Mouse (Mus musculus) limb, embryonic 14.5 days (tissue): ENCODE measurements at regions not wholly inside any gene's neighbourhood (a gene's known extent, or its start where the extent isn't known, plus 50 kb on each side); places are given as distances from the start of the nearest gene placed in this dataset.

Experiments used
- ATAC-seq: fragments of 200-750 bp; cut with Nextera tagmentation; 2 replicates; pipeline ENCODE4 v1.8.0; 2017; ENCODE audit warnings: low read depth, moderate number of reproducible peaks, moderate TSS enrichment; ENCODE audit not compliant: low FRiP score
- DNase-seq: peaks from one replicate; pipeline ENCODE4 v3.0.0-alpha.2; 2015; ENCODE audit warnings: low spot score
- H3K27ac ChIP-seq: fragments of 300-500 bp; sonication (generic); replicated peaks from 2 replicates; pipeline ENCODE4 v1.5.1; 2014; ENCODE audit warnings: low read depth, mild to moderate bottlenecking, low read length, moderate library complexity, mixed read lengths
- H3K27me3 ChIP-seq: fragments of 300-500 bp; sonication (generic); 2 replicates; pipeline ENCODE4 v1.6.1; 2014; ENCODE audit warnings: low read length, mixed read lengths; ENCODE audit not compliant: control insufficient read depth, insufficient read depth
- H3K36me3 ChIP-seq: fragments of 300-500 bp; sonication (generic); 2 replicates; pipeline ENCODE4 v1.6.1; 2014; ENCODE audit warnings: mild to moderate bottlenecking, low read length, moderate library complexity, mixed read lengths; ENCODE audit not compliant: control insufficient read depth, insufficient read depth
- H3K4me1 ChIP-seq: fragments of 300-500 bp; sonication (generic); 2 replicates; pipeline ENCODE4 v1.6.1; 2014; ENCODE audit warnings: antibody characterized with exemption, low read length, mixed read lengths; ENCODE audit not compliant: control insufficient read depth, insufficient read depth
- H3K4me2 ChIP-seq: fragments of 300-500 bp; sonication (generic); replicated peaks from 2 replicates; pipeline ENCODE4 v1.6.1; 2014; ENCODE audit warnings: low read depth, mild to moderate bottlenecking, low read length, moderate library complexity; ENCODE audit not compliant: severe bottlenecking
- H3K4me3 ChIP-seq: fragments of 300-500 bp; sonication (generic); replicated peaks from 2 replicates; pipeline ENCODE4 v1.5.1; 2014; ENCODE audit warnings: low read length
- H3K9ac ChIP-seq: fragments of 300-500 bp; sonication (generic); 2 replicates; pipeline ENCODE4 v1.6.1; 2014; ENCODE audit warnings: mild to moderate bottlenecking, low read depth, low read length, moderate library complexity; ENCODE audit not compliant: severe bottlenecking
- H3K9me3 ChIP-seq: fragments of 300-500 bp; sonication (generic); 2 replicates; pipeline ENCODE4 v1.6.1; 2016; ENCODE audit warnings: low read length; ENCODE audit not compliant: control insufficient read depth
- POLR2A ChIP-seq: fragments of 200-500 bp; IDR thresholded peaks from 2 replicates; pipeline ENCODE4 v1.8.0; 2012; ENCODE audit warnings: inconsistent platforms, mild to moderate bottlenecking, moderate library complexity, borderline replicate concordance; ENCODE audit not compliant: insufficient read depth, insufficient read length; ENCODE audit errors: extremely low read depth
- WGBS: fragments of 180-500 bp; shearing (Covaris S2); extraction: QIAGEN DNeasy Blood & Tissue Kit; methylation state at CpG from one replicate; pipeline ENCODE4 v1.1.7; 2014; 5-methylcytosine and 5-hydroxymethylcytosine counted together

DNA sequence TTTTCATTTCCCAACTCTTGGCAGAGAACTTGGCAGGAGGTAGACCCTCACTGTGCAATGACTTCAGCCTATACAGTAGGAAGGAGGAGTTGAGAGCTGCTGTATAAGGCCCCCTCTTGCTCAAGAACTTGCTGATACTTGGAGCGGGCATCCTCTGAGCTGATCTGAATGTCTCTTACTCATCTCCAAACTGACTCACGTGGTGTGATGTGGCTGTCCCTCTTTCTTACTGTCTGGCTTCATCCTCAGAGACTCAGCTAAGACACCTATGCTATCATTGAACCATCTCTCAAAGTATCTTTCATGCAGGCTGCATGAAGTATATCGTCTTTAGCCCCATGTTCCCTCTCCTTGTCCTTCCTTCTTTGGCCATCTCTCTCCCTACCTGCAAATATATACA is 307.9 kb upstream of the 3110018I06Rik start:
- H3K4me2 ChIP-seq: no peak overlapping the region
- H3K9me3 ChIP-seq: no peaks in the 10 kb centered on the region
- DNase-seq (no peak), ATAC-seq (no peak)
- H3K4me3 ChIP-seq: no peak overlapping the region
- TF ChIP-seq POLR2A: no peak
- no peak overlapping the region for H3K27ac ChIP-seq
- 91% methylated on average over 3 of the region's 3 CpGs for WGBS
- H3K36me3 ChIP-seq: no peaks in the 10 kb centered on the region
- no peaks in the 10 kb centered on the region for H3K27me3 ChIP-seq
- no peak overlapping the region for H3K9ac ChIP-seq
- H3K4me1 ChIP-seq: no peaks in the 10 kb centered on the region

- Histone ChIP-seq H3K27me3 (no peaks in the 10 kb centered on the region), H3K4me2 (no peak overlapping the region), H3K4me1 (no peaks in the 10 kb centered on the region), H3K27ac (no peak overlapping the region), H3K36me3 (no peaks in the 10 kb centered on the region), H3K9ac (no peak overlapping the region), H3K9me3 (no peaks in the 10 kb centered on the region), H3K4me3 (no peak overlapping the region)
- 49% methylated on average over 9 of the region's 9 CpGs for WGBS
- ATAC-seq (no peak), DNase-seq (no peak)
- no peak for TF ChIP-seq POLR2A
Observed at GRCm38 (mm10) chr12:107181291-107181690, 307.1 kb upstream of the 3110018I06Rik start.

DNA sequence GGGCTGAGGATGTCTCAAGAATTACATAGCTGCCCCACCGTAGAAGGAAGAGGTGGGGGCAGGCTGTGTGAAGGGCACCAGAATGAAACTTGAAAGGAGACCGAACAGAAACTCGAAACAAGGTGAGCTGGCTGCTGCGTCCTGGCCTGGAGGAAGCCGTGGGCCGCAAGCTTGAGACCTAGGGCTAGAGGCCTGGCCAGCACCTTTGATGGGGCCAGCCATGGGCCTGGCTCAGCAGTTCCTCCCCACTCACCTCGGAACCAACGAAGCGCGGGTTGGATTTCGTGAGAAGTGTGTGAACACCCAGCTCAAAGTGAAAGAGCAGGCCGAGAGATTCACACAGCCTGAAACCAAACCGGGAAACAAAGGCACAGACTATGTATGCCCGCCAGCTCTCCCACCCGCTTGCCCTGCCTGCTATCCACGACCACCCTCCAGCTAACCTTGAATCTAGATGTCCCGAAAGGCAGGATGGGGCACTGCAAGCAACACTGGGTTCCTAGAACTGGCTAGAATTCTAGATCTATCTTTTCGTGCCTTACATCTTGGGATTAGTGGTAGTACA is 306.3 kb upstream of the 3110018I06Rik start:
- Histone ChIP-seq H3K4me2 (no peak overlapping the region), H3K36me3 (no peaks in the 10 kb centered on the region), H3K4me3 (no peak overlapping the region), H3K27me3 (no peaks in the 10 kb centered on the region), H3K4me1 (no peaks in the 10 kb centered on the region), H3K27ac (no peak overlapping the region), H3K9ac (no peak overlapping the region), H3K9me3 (no peaks in the 10 kb centered on the region)
- 93% methylated on average over 18 of the region's 18 CpGs for WGBS
- ATAC-seq (no peak), DNase-seq (no peak)
- TF ChIP-seq POLR2A: no peak

GRCm38 (mm10) chr12:107183283-107183682 is 305.1 kb upstream of the 3110018I06Rik start:
- DNase-seq: no peak
- Histone ChIP-seq H3K4me3 (no peak overlapping the region), H3K36me3 (no peaks in the 10 kb centered on the region), H3K4me2 (no peak overlapping the region), H3K9me3 (no peaks in the 10 kb centered on the region), H3K27ac (no peak overlapping the region), H3K27me3 (no peaks in the 10 kb centered on the region), H3K9ac (no peak overlapping the region), H3K4me1 (no peaks in the 10 kb centered on the region)
- WGBS: 51% methylated on average over 9 of the region's 9 CpGs
- ATAC-seq: no peak
- TF ChIP-seq POLR2A: no peak

DNA sequence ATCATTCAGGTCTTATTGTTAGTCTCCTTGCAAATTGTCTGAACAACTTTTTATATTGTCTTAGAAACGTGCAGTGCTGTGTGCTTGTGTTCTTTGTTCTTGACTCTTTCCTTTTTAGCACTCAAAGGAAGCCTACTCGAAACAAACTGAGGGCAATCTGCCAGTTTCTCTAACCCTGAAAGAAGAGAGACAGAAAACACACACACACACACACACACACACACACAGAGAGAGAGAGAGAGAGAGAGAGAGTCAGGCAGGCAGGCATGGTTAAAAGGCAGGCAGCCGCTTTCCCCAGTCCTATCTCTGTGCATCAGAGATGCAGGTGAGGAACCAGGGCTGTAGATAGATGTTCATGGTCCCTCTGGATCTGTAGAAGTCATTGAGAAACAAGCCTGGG is 304.0 kb upstream of the 3110018I06Rik start:
- ATAC-seq (no peak), DNase-seq (no peak)
- Histone ChIP-seq H3K4me1 (no peaks in the 10 kb centered on the region), H3K36me3 (no peaks in the 10 kb centered on the region), H3K4me3 (no peak overlapping the region), H3K4me2 (no peak overlapping the region), H3K27ac (no peak overlapping the region), H3K9ac (no peak overlapping the region), H3K9me3 (no peaks in the 10 kb centered on the region), H3K27me3 (no peaks in the 10 kb centered on the region)
- 69% methylated on average over 3 of the region's 3 CpGs for WGBS
- TF ChIP-seq POLR2A: no peak

DNA sequence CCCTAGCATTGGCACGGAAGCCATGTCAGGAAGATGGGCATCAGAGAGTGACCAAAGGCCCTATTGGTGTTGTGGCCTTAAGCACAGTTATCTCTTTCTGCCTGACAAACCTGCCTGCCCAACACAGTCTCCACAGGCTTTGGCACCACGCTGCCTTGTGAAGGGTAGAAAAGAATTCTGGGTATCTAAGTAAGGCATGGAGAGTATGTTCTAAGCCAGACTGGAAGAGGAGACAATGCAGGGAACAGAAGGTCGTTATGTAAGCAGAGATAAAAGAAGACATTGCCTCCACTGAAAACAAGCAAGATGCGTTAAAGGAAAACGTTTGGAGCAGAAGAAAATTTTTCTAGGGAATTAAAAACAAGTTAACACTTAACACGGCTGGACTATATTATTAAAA is 302.1 kb upstream of the 3110018I06Rik start:
- WGBS: 78% methylated on average over 6 of the region's 6 CpGs

More for the DNA sequence above, 302.1 kb upstream of the 3110018I06Rik start:
- Histone ChIP-seq H3K36me3 (no peaks in the 10 kb centered on the region), H3K9me3 (no peaks in the 10 kb centered on the region), H3K27ac (no peak overlapping the region), H3K4me2 (no peak overlapping the region), H3K27me3 (no peaks in the 10 kb centered on the region), H3K9ac (no peak overlapping the region), H3K4me1 (no peaks in the 10 kb centered on the region), H3K4me3 (no peak overlapping the region)
- no peak for ATAC-seq
- TF ChIP-seq POLR2A: no peak
- no peak for DNase-seq
